Mouse (Mus musculus) gastrocnemius, adult 2 months (tissue): ENCODE results near the gene Fgfr2. TPM values are rescaled to one million over a fixed set of nuclear protein-coding genes. Genes with fewer than 3 reads are reported as not detected.

ENCODE experiments used
- DNase-seq: peaks from one replicate; pipeline ENCODE4 v3.0.0; 2022
- H3K27ac ChIP-seq: fragments of 200-600 bp; 2 replicates; pipeline ENCODE4 v1.8.1; 2022; ENCODE audit warnings: mild to moderate bottlenecking
- H3K4me3 ChIP-seq: fragments of 200-600 bp; 2 replicates; pipeline ENCODE4 v1.8.1; 2022; ENCODE audit warnings: mild to moderate bottlenecking, moderate library complexity
- CTCF ChIP-seq: fragments of 200-600 bp; IDR thresholded peaks from 2 replicates; pipeline ENCODE4 v1.8.1; 2022; ENCODE audit warnings: antibody characterized with exemption, mild to moderate bottlenecking, moderate library complexity
- intact Hi-C: fragments of 180-260 bp; cut with DNase I; formaldehyde crosslinking; loops from one replicate; pipeline ENCODE4 v1.15.1; 2025
- total RNA-seq, 2 experiments: library from RNA; stranded (reverse); gene quantifications; 2 replicates each; pipeline ENCODE4 v1.2.3; 2021

Fgfr2 gene
- total RNA-seq, 2 experiments from 2014 or later, result 0.15 to 0.33 TPM

GRCm38 (mm10) chr7:132302508-132303241 lies 820.5 kb downstream of the Fgfr2 start:
- Histone ChIP-seq H3K4me3 (no peak overlapping the region), H3K27ac (peak overlapping the region; percentile 65)
- intact Hi-C loops, result loop anchor here (5.0 kb wide), 1 partner anchor 55 kb away; no protein-coding TSS in a partner anchor
- no peak for TF ChIP-seq CTCF
- peak; percentile 66 for DNase-seq

- Histone ChIP-seq H3K4me3 (no peak overlapping the region), H3K27ac (no peak overlapping the region)
- no peak for DNase-seq
- intact Hi-C loops, result loop anchor here (5.0 kb wide), 1 partner anchor 52 kb away; no protein-coding TSS in a partner anchor
- no peak for TF ChIP-seq CTCF
These were observed 823.4 kb downstream of the Fgfr2 start for GRCm38 (mm10) chr7:132299661-132300210.

- H3K27ac ChIP-seq, result no peak overlapping the region
- TF ChIP-seq CTCF, result no peak
- no peak overlapping the region for H3K4me3 ChIP-seq
- DNase-seq, result no peak
- intact Hi-C loops, result no loop called here
These were observed 824.6 kb downstream of the Fgfr2 start for GRCm38 (mm10) chr7:132298412-132298990.

GRCm38 (mm10) chr7:132296661-132297443 lies 826.3 kb downstream of the Fgfr2 start:
- DNase-seq, result no peak
- Histone ChIP-seq H3K4me3 (no peak overlapping the region), H3K27ac (peak overlapping the region; percentile 35; the same call in 1 of the 2 replicates)
- intact Hi-C loops, result no loop called here
- no peak for TF ChIP-seq CTCF

GRCm38 (mm10) chr7:132296132-132296531 lies 827.0 kb downstream of the Fgfr2 start:
- intact Hi-C loops, result no loop called here
- no peak for TF ChIP-seq CTCF

GRCm38 (mm10) chr7:132287340-132287664 lies 835.8 kb downstream of the Fgfr2 start:
- no peak for TF ChIP-seq CTCF
- DNase-seq, result no peak
- no peak overlapping the region for H3K27ac ChIP-seq
- no peak overlapping the region for H3K4me3 ChIP-seq
- intact Hi-C loops, result no loop called here

More at GRCm38 (mm10) chr7:132296132-132296531, 827.0 kb downstream of the Fgfr2 start:
- Histone ChIP-seq H3K4me3 (no peak overlapping the region), H3K27ac (peak overlapping the region; percentile 35)
- DNase-seq, result no peak

GRCm38 (mm10) chr7:132286630-132287339 lies 836.4 kb downstream of the Fgfr2 start:
- Histone ChIP-seq H3K27ac (peak overlapping the region; percentile 3; the same call in 1 of the 2 replicates), H3K4me3 (no peak overlapping the region)
- DNase-seq, result no peak
- TF ChIP-seq CTCF, result no peak
- intact Hi-C loops, result no loop called here

GRCm38 (mm10) chr7:132284795-132285194 lies 838.4 kb downstream of the Fgfr2 start:
- intact Hi-C loops, result no loop called here

GRCm38 (mm10) chr7:132284048-132284737 lies 839.0 kb downstream of the Fgfr2 start:
- H3K27ac ChIP-seq, result no peak overlapping the region
- no peak overlapping the region for H3K4me3 ChIP-seq
- intact Hi-C loops, result no loop called here
- no peak for DNase-seq
- no peak for TF ChIP-seq CTCF

More at GRCm38 (mm10) chr7:132284795-132285194, 838.4 kb downstream of the Fgfr2 start:
- no peak for DNase-seq
- TF ChIP-seq CTCF, result no peak
- H3K27ac ChIP-seq, result no peak overlapping the region
- no peak overlapping the region for H3K4me3 ChIP-seq

- Histone ChIP-seq H3K4me3 (no peak overlapping the region), H3K27ac (no peak overlapping the region)
- no peak for DNase-seq
- intact Hi-C loops, result no loop called here
- TF ChIP-seq CTCF, result no peak
These were observed 840.6 kb downstream of the Fgfr2 start for GRCm38 (mm10) chr7:132282576-132282975.

GRCm38 (mm10) chr7:132282161-132282560 lies 841.0 kb downstream of the Fgfr2 start:
- intact Hi-C loops, result no loop called here
- Histone ChIP-seq H3K4me3 (no peak overlapping the region), H3K27ac (no peak overlapping the region)
- no peak for DNase-seq
- TF ChIP-seq CTCF, result no peak
